ENCODE assay signal across 9 mouse cellular contexts in genomic region chr5:135630598-135630997, GRCm38 (mm10). TPM values are rescaled to one million over a fixed set of nuclear protein-coding genes. Genes with fewer than 3 reads are reported as not detected.
DNase-seq lines count a peak whose midpoint lies in the region; ATAC-seq and TF ChIP-seq lines count a peak whose summit lies in the region.
"Had no signal": no experiment of that assay in that cellular context is flagged by ENCODE, and none has a peak within 500 bp of the region (broad histone marks: within the 10 kb centered on the region; RNA-seq: fewer than 3 reads in every experiment).

No protein-coding gene starts in this region.

- H3K79me2 ChIP-seq in heart, adult 2 months (replicated peaks; ENCODE audit: control insufficient read depth, insufficient read depth, low read length), result no peaks in the 10 kb centered on the region

- intact Hi-C loops in heart, adult 2 months (cut with DNase I), result loop anchor here (5.0 kb wide), 1 partner anchor 112 kb away; the partner anchor contains the start of gene Tmem120a

- WGBS in heart, adult 2 months, result 11% methylated on average over 3 of the region's 3 CpGs
- 24% methylated on average over 3 of the region's 3 CpGs for WGBS in heart, embryonic 12.5 days

- H3K4me1 ChIP-seq in heart, adult 2 months (ENCODE audit: control insufficient read depth, insufficient read depth, low read length), result no peaks in the 10 kb centered on the region; the same call in 1 of the 2 replicates
- peaks cover 8% of the 10 kb centered on the region for H3K4me1 ChIP-seq in heart, embryonic 12.5 days (replicated peaks)

- no peak overlapping the region for H3K4me3 ChIP-seq in heart, adult 2 months
- H3K4me3 ChIP-seq in heart, embryonic 12.5 days, result no peak overlapping the region
- H3K4me3 ChIP-seq in layer of hippocampus, adult 2 months, result no peak overlapping the region
- H3K4me3 ChIP-seq: limb, embryonic 12.5 days had no signal

- DNase-seq in heart, adult 2 months, result peak; percentile 22 to 41
- DNase-seq in 416B (ENCODE audit: low read depth) (peak; percentile 78), ZHBTc4 (ENCODE audit: low read depth, low spot score) (peak; percentile 79)
- peak; percentile 76 for DNase-seq in embryo, embryonic 11 days
- DNase-seq in layer of hippocampus, adult 2 months (ENCODE audit: low spot score in 2 of 2), result peak; percentile 52 to 81
- DNase-seq in natural killer cell, adult 2 months (ENCODE audit: low spot score in 2 of 2), result peak; percentile 64 to 73
- no peak for DNase-seq in yolk sac, embryonic 10.5 days (ENCODE audit: low spot score)

- no peaks in the 10 kb centered on the region for H3K9me3 ChIP-seq in heart, embryonic 12.5 days (replicated peaks)
- H3K9me3 ChIP-seq: limb, embryonic 12.5 days had no signal

- H3K36me3 ChIP-seq in heart, adult 2 months (ENCODE audit: control insufficient read depth, insufficient read depth, low read length), result no peaks in the 10 kb centered on the region
- peaks cover 5% of the 10 kb centered on the region; the same call in 1 of the 2 replicates for H3K36me3 ChIP-seq in heart, embryonic 12.5 days

- TF ChIP-seq POLR2A in heart, adult 2 months (IDR thresholded peaks at IDR 0.05; ENCODE audit: insufficient read depth, low read depth, low read length), result no peak

- no peak overlapping the region for H3K9ac ChIP-seq in heart, adult 2 months (ENCODE audit: low read depth, low read length)
- H3K9ac ChIP-seq in heart, embryonic 12.5 days, result no peak overlapping the region
- H3K9ac ChIP-seq: limb, embryonic 12.5 days had no signal

- TF ChIP-seq EP300 in heart, adult 2 months (IDR thresholded peaks at IDR 0.05; ENCODE audit: insufficient read depth, low read depth, low read length), result no peak

- no peak for ATAC-seq in heart, embryonic 12.5 days (ENCODE audit: insufficient number of reproducible peaks, low FRiP score)

- no peaks in the 10 kb centered on the region for H3K27me3 ChIP-seq in heart, adult 2 months (ENCODE audit: control insufficient read depth, insufficient read depth, low read length)
- no peaks in the 10 kb centered on the region for H3K27me3 ChIP-seq in heart, embryonic 12.5 days (replicated peaks)
- H3K27me3 ChIP-seq: limb, embryonic 12.5 days had no signal

- no peak overlapping the region for H3K4me2 ChIP-seq in heart, embryonic 12.5 days
- H3K4me2 ChIP-seq: limb, embryonic 12.5 days had no signal

- H3K27ac ChIP-seq in heart, adult 2 months, result no peak overlapping the region
- H3K27ac ChIP-seq in heart, embryonic 12.5 days (ENCODE audit: poor library complexity, severe bottlenecking), result no peak overlapping the region
- H3K27ac ChIP-seq in layer of hippocampus, adult 2 months, result no peak overlapping the region
- H3K27ac ChIP-seq: limb, embryonic 12.5 days had no signal

- peak; percentile 84 for TF ChIP-seq CTCF in heart, adult 2 months (IDR thresholded peaks at IDR 0.05)
- TF ChIP-seq CTCF in layer of hippocampus, adult 2 months (conservative IDR thresholded peaks at IDR 0.05), result peak; percentile 90

RNA-seq across cellular contexts. Expression of gene Rhbdd2, which starts 1.8 kb away (rescaled TPM):
- 10 to 100 TPM; 18.2 to 23.9 TPM for total RNA-seq in heart, adult 2 months (2021)
- polyA plus RNA-seq in heart, adult 2 months (2012; rRNA removed), result 23.0 and 27.6 TPM in 2 replicates
- 39.2 and 45.6 TPM in 2 replicates for polyA plus RNA-seq in heart, embryonic 12.5 days (2016; fragmentation: Nextera tagmentation; extraction: Ambion mirVana)
- total RNA-seq in layer of hippocampus, adult 2 months (2021), result 10 to 100 TPM; 86.2 to 86.5 TPM

RNA-seq across cellular contexts. Expression of gene Por, which starts 39.2 kb away (rescaled TPM):
- 10 to 100 TPM; 63.0 to 77.4 TPM for total RNA-seq in heart, adult 2 months (2021)
- 76.7 and 93.6 TPM in 2 replicates for polyA plus RNA-seq in heart, adult 2 months (2012; rRNA removed)
- polyA plus RNA-seq in heart, embryonic 12.5 days (2016; fragmentation: Nextera tagmentation; extraction: Ambion mirVana), result 50.6 and 54.0 TPM in 2 replicates
- total RNA-seq in layer of hippocampus, adult 2 months (2021), result 100 to 1,000 TPM; 103 to 112 TPM

RNA-seq across cellular contexts. Expression of gene Ccl24, which starts 57.7 kb away (rescaled TPM):
- 1 to 10 TPM; 2.6 TPM for total RNA-seq in heart, adult 2 months (2021)
- 3.2 and 4.3 TPM in 2 replicates for polyA plus RNA-seq in heart, adult 2 months (2012; rRNA removed)
- polyA plus RNA-seq in heart, embryonic 12.5 days (2016; fragmentation: Nextera tagmentation; extraction: Ambion mirVana), result 0.56 and 0.73 TPM in 2 replicates
- not detected for total RNA-seq in layer of hippocampus, adult 2 months (2021)
